Mouse (Mus musculus) cerebellum, postnatal 36 days (tissue): ENCODE results near the gene Il2rb.

ENCODE experiments used
- DNase-seq, 2 experiments: peaks; one replicate each; pipeline ENCODE4 v3.0.0; 2021 to 2022; ENCODE audit warnings: mixed read lengths in 2 of 2

Gene Il2rb

GRCm38 (mm10) chr15:78494968-78495406, at the start of gene Il2rb:
Gene Il2rb (minus strand): TSS chr15:78495271.
- no peak for DNase-seq

GRCm38 (mm10) chr15:78544561-78545001, 49.5 kb upstream of the Il2rb start, which contains the start of gene Sstr3:
Gene Sstr3 (minus strand): TSS chr15:78544685.
- DNase-seq: peak; percentile 57 to 77

- DNase-seq: peak in 1 of 2 experiments; percentile 35
These were observed 49.0 kb upstream of the Il2rb start for GRCm38 (mm10) chr15:78544041-78544440.

- DNase-seq: peak; percentile 54 to 62
These were observed 47.8 kb upstream of the Il2rb start for GRCm38 (mm10) chr15:78542767-78543303.

GRCm38 (mm10) chr15:78542098-78542766, 47.2 kb upstream of the Il2rb start:
- peak; percentile 61 to 63 for DNase-seq

- DNase-seq: peak; percentile 75 to 77
These were observed 46.5 kb upstream of the Il2rb start for GRCm38 (mm10) chr15:78541606-78542005.

GRCm38 (mm10) chr15:78541036-78541435, 46.0 kb upstream of the Il2rb start:
- no peak for DNase-seq

- DNase-seq: no peak
These were observed 40.8 kb upstream of the Il2rb start for GRCm38 (mm10) chr15:78535723-78536421.

- DNase-seq: peak; percentile 74 to 79
These were observed 38.3 kb upstream of the Il2rb start for GRCm38 (mm10) chr15:78533346-78533835.

GRCm38 (mm10) chr15:78532566-78533345, 37.7 kb upstream of the Il2rb start:
- DNase-seq: no peak

GRCm38 (mm10) chr15:78531901-78532469, 36.9 kb upstream of the Il2rb start:
- peak; percentile 100 for DNase-seq

GRCm38 (mm10) chr15:78531451-78531720, 36.3 kb upstream of the Il2rb start:
- DNase-seq: peak in 1 of 2 experiments; percentile 38

- peak; percentile 67 to 73 for DNase-seq
These were observed 35.8 kb upstream of the Il2rb start, which contains the start of gene C1qtnf6 for GRCm38 (mm10) chr15:78530671-78531450. Gene C1qtnf6 (minus strand): TSS chr15:78531416.

- no peak for DNase-seq
These were observed 35.1 kb upstream of the Il2rb start for GRCm38 (mm10) chr15:78530141-78530540.

- peak; percentile 50 to 63 for DNase-seq
These were observed 34.4 kb upstream of the Il2rb start for GRCm38 (mm10) chr15:78529428-78529990.

- no peak for DNase-seq
These were observed 33.8 kb upstream of the Il2rb start for GRCm38 (mm10) chr15:78528726-78529411.

GRCm38 (mm10) chr15:78527973-78528372, 32.9 kb upstream of the Il2rb start:
- DNase-seq: no peak

GRCm38 (mm10) chr15:78524163-78524562, 29.1 kb upstream of the Il2rb start:
- DNase-seq: no peak

- DNase-seq: no peak
These were observed 26.8 kb upstream of the Il2rb start for GRCm38 (mm10) chr15:78521892-78522291.

- no peak for DNase-seq
These were observed 26.3 kb upstream of the Il2rb start for GRCm38 (mm10) chr15:78521331-78521730.
